Mouse (Mus musculus) testis, postnatal 10 days (tissue): ENCODE measurements around the gene Syne3.

Experiments used
- DNase-seq: peaks from one replicate; pipeline ENCODE4 v3.0.0; 2021; ENCODE audit warnings: low spot score

The Syne3 gene

GRCm38 (mm10) chr12:105009370-105010212 is at the start of gene Syne3:
Gene Syne3 (minus strand): TSS chr12:105009809.
- DNase-seq: peak; percentile 89

DNA sequence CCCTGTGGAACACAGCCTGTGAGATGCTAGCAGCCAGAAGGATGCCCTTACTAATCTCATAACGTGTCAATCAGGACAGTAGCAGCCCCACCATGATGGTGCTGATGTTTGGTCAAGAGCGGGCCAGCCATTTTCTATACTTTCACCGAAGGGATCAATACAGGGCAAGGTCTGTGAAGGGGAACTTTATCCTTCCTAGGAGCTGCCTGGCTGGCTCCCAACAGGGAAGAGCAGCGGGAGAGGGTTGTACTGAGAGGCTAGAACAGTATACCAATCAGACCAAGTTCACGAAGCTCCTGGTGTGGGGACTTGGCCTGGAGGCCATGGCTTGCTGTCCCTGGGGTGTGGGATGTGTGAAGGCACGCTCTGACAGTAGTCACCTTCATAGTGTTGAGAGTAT is 45.7 kb upstream of the Syne3 start:
- DNase-seq: no peak

DNA sequence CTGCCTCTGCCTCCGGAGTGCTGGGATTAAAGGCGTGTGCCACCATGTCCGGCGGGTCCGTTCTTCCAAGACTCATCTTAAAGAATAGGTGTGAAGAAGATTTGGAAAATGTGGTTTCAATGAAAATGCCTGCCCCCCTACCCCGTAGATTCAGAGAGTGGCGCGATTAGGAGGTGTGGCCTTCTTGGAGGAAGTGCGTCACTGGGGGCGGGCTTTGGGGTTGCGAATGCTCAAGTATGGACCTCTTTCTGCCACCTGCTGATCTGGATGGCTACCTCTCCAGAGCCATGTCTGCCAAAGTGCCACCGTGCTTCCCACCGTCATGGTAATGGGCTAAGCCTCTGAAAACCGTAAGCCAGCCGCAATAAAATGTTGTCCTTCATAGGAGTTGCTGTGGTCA is 44.4 kb upstream of the Syne3 start:
- DNase-seq: no peak

- DNase-seq: peak; percentile 78
Observed at GRCm38 (mm10) chr12:105050898-105051297, 41.3 kb upstream of the Syne3 start.

DNA sequence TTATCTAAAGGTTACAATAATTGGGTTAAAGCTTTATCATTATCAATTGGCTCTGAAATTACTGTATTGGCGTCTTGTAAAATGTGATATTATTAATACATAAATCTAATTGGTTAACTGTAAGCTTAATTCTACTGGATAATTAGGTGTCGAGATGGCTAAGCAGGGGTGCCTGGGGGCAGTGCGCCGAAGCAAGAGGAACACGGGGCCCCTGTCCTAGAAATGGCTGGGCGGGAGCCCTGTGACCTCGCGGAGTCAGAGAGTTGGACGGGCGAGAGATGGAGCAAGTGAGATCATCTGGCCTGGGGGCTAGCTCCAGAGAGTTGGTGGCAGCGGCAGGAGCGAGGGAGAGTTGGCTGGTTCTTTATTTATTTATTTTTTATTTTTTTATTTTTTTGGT is 40.2 kb upstream of the Syne3 start:
- no peak for DNase-seq

DNA sequence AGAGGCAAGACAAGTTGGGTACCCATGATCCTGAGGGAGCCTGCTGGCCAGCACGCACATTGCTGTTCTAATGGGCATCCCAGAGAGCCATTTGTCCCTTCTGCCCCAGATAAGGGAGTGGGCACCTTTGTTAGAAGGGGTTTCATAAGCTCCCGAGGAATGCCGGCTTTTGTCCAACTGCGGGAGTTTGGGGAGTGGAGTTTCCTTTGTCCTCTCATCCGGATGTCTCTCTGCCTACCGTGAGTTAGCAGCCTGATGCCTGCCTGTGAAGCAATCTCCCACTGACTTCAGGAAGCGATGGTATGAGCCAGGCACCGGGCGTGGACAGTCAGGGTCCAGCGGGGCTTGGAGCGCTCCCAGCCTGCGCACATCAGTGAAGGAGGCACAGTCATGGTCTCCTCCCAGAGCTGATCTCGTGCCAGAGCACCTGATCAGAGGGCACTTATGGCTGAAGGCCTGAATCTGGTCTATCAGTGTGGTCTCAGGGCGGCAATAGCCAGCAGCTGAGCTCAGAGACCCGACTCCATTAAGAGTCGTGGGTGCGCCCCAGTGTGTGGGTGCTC is 38.8 kb upstream of the Syne3 start:
- no peak for DNase-seq

DNA sequence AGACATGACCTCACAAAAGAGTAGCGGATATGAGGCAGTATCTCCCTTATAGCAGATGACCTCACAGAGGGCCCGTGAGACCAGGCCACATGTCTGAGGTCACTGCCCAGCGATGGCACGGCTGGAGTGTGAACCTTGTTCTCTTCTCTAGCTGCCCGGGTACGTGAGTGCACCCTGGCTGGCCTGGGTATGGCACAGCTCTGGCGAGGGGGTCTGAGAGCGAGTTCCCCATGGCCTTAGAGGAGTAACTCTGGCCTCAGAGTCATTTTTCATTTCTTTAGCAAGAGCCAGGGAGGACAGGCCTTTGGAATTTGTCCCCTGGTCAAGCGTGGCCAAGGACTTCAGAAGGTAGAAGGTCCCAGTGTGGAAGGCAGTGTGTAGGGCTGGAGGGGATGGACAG is 35.2 kb upstream of the Syne3 start:
- DNase-seq: no peak

DNA sequence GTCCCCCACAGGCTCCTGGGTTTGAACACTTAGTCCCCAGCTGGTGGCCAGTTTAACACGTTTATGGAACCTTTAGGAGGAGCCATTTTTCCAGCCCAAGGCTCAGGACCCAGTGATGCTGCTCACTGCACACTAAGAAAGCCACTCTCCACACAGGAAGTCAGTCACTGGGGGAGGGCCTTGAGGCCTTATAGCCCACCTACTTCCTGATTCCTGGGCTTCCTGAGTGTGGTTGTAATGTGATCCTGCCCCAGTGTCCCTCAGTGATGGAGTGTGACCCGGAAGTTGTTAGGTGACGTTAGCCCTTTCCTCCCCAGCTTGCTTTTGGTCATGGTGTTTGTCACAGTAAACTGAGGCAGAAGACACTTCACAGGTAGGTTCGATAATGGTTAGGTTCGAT is 33.5 kb upstream of the Syne3 start:
- DNase-seq: no peak

GRCm38 (mm10) chr12:105040950-105041349 is 31.3 kb upstream of the Syne3 start:
- DNase-seq: no peak

DNA sequence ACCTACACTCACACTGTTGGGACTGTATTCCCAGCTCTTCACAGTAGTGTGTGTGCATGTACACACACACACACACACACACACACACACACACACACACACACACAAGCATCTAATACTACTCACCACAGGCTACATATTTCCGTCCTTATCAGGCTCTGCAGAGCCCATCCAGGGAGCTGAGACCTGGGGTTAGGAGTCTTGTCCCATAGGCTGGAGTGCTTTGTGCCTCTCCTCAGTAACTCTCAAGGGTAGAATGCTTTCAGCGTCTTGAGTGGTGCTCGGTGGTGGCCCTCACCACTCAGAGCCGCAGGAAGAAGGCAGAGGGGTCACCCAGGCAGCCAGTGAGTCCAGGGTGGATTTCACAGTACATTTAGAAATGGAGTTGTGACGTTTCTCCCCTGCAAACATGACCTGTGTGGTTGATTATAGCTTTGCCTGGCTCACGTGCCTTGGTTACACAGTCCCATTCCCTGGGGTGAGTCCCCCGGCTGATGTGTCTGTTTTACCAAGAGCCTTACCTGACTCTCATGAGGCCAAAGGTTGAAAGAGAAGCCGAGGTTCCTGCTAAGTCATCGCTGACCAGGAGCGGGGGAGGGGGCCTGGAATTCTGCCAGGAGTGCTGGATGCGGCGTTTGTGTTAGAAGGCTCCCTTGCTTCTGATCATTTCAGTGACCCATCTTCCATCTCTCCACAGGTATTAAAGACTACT is 30.1 kb upstream of the Syne3 start:
- peak; percentile 65 for DNase-seq

DNA sequence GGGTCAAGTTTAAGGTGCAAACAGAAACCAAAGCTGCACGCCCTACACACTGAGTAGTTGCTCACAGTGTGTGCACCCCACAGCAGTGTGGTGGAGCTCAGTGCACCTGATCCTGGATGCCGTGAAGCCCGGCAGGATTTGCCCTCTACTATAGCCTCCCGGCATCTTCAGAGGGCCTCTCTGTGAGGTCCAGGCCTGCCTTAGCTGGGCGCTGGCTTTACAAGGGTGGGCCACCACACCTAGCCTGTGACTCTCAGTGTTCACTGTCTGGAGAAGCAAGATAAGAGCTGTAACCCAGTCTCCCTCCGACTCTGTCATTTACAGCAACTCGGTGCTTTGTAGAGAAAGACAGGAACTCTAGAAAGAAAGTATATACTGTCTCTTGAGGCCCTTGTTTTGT is 29.3 kb upstream of the Syne3 start:
- no peak for DNase-seq

- no peak for DNase-seq
Observed at GRCm38 (mm10) chr12:105038211-105038610, 28.6 kb upstream of the Syne3 start.

GRCm38 (mm10) chr12:105034130-105034769 is 24.6 kb upstream of the Syne3 start:
- no peak for DNase-seq

- no peak for DNase-seq
Observed at GRCm38 (mm10) chr12:105032832-105033775, 23.5 kb upstream of the Syne3 start.

- DNase-seq: peak; percentile 96
Observed at GRCm38 (mm10) chr12:105032147-105032831, 22.7 kb upstream of the Syne3 start, which contains the start of gene Glrx5. Gene Glrx5 (plus strand): TSS chr12:105032688.

DNA sequence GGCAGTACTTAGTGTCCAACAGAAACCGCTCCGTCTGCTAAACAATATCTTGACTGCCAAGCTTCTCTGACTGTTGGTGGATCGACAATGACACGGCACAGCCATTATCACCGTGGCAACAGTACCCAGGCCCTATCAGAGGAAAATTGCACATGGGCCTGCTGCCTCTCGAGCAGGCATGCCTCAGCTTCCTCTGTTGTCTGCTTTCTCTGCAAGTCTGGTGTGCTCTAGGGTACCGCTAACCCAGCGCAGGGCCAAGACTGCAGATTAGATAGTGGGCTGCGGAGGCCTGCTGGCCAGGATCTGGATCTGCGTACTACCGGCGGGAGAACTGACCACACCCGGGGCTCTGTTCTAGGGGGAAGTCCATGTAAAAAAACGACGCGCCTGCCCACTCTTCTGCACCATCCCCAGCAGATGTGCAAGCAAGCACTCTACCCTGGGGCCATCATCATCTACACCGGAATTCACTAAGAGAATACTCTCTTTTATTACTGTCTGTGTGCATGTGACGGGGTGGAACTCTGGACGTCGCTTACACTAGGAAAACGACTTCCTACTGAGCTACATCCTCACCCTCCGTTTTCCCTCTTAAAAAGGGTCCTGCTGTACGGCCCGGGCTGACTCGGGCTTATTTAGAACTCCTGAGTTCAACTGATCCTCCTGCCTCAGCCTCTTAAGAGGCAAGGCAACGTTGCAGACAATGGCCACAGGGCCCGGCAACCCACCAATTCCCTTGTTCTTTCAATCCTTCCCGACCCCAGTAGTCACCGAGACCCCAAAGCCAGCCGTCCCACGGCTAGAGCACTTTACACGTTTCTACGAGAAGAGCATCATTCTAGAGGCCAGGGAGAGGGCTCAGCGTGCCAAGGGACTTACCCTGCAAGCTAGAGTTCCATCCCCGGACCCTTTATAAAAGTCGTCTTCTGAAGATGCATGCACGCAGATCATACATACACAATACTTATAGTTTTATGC is 21.8 kb upstream of the Syne3 start:
- no peak for DNase-seq

DNA sequence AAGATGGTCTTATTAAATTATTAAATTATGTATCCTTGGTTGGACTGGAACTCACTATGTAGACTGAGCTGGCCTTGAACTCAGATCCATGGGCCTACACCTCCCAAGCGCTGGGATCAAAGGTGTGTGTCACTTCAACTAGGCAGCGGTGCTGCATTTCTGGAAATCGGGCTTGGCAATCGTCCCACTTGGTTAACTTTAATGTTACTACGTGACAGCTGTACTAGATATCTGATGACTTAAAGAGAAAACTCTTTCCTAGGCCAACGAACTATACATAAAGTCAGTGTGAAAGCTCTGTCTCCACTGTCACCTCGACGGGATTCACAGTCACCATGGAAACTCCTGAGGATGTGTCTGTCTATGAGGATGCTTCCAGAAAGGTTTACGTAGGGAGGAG is 20.3 kb upstream of the Syne3 start:
- DNase-seq: no peak

DNA sequence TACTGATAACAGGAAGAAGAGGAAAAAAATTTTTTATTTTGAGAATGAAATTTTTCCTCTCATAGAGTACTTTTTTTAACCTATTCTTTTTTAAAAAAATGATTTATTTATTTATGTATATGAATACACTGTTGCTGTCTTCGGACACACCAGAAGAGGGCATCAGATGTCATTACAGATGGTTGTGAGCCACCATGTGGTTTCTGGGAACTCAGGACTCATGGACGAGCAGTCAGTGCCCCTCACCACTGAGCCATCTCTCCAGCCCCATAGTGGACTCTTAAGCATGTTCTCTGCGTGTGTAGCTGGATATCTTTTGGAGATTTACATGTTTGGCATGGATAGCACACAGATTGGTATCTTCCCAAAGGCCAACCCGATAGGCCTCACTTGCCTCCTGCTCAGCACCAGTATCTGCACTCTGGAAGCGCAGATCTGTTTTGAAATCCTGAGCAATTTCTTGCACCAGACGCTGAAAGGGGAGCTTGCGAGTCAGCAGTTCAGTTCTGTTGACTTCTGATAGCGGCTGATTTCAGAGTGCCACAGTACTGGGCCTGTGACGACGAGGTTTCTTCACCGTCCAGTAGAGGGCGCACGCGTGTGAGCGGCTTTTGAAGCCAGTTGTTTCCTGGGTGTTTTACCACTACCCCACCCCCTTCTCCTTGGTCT is 17.8 kb upstream of the Syne3 start:
- DNase-seq: peak; percentile 86
